Mouse (Mus musculus) stomach, postnatal 0 days (tissue): ENCODE results near the gene Vstm2a.

ENCODE experiments used
- CTCF ChIP-seq: IDR thresholded peaks from 2 replicates; pipeline ENCODE4 v1.5.1; 2016; ENCODE audit warnings: antibody characterized with exemption, low read depth, mild to moderate bottlenecking, moderate library complexity
- EP300 ChIP-seq: optimal IDR thresholded peaks from 2 replicates; pipeline ENCODE3; 2016; ENCODE audit warnings: antibody characterized with exemption

- TF ChIP-seq CTCF (no peak), EP300 (no peak)
Observed at GRCm38 (mm10) chr11:16411736-16412135, 154.2 kb downstream of the Vstm2a start.
